Mouse (Mus musculus) kidney, adult 2 months (tissue): ENCODE data around the gene Bcl9.

Experiments
- CTCF ChIP-seq: fragments of 200-500 bp; conservative IDR thresholded peaks from 2 replicates; pipeline ENCODE4 v1.5.1; 2011; ENCODE audit warnings: low read depth, mild to moderate bottlenecking, control low read depth, low read length, moderate library complexity, mixed read lengths; ENCODE audit not compliant: insufficient read depth, insufficient read length
- POLR2A ChIP-seq: fragments of 200-500 bp; IDR thresholded peaks from one replicate; pipeline ENCODE4 v1.6.1; 2011; ENCODE audit warnings: low read depth, low read length, control low read depth

GRCm38 (mm10) chr3:97338522-97339192 lies 40.9 kb upstream of the Bcl9 start:
- peak; percentile 99; the same call in 1 of the 2 replicates for TF ChIP-seq CTCF
- no peak for TF ChIP-seq POLR2A
